Mouse (Mus musculus) bone marrow, adult 2 months (tissue): ENCODE measurements around the gene Inhba.

Experiments used
- CTCF ChIP-seq: fragments of 200-500 bp; IDR thresholded peaks from 2 replicates; pipeline ENCODE4 v1.5.1; 2011; ENCODE audit warnings: low read length, control low read depth; ENCODE audit not compliant: control insufficient read depth, insufficient read depth
- POLR2A ChIP-seq: fragments of 200-500 bp; IDR thresholded peaks from 2 replicates; pipeline ENCODE4 v1.6.1; 2011; ENCODE audit warnings: low read depth, mild to moderate bottlenecking, control low read depth, low read length, borderline replicate concordance; ENCODE audit not compliant: control insufficient read depth

DNA sequence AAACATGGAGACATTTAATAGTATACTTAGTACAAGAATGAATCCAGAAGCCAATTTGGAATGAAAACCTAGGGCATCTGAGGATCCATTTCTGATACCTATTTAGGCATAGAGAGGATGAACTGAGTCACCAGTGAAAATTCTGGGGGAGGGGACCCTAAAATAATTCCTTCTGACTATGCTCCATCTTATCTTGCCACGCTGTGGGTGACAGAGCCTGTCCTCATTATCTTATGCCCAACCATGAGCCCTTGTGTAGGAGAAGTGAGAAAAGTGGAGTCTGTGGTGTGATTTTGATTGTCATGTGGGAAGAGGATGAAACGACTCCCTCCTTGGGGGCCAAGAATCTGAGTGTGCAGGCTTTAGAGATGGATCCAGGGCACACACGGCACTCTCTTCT, 32.1 kb upstream of the Inhba start:
- no peak for TF ChIP-seq CTCF
- TF ChIP-seq POLR2A, result no peak
